Mouse (Mus musculus) embryonic fibroblast, embryonic 13.5 days (primary cell): ENCODE data around the gene Dst.

Experiments used
- CTCF ChIP-seq: IDR thresholded peaks from 2 replicates; pipeline ENCODE4 v1.5.1; 2011; ENCODE audit warnings: mild to moderate bottlenecking, control low read depth, low read length, moderate library complexity, borderline replicate concordance; ENCODE audit not compliant: insufficient read depth
- POLR2A ChIP-seq: IDR thresholded peaks from 2 replicates; pipeline ENCODE4 v1.6.1; 2011; ENCODE audit warnings: low read depth, mild to moderate bottlenecking, control low read depth, low read length, moderate library complexity

DNA sequence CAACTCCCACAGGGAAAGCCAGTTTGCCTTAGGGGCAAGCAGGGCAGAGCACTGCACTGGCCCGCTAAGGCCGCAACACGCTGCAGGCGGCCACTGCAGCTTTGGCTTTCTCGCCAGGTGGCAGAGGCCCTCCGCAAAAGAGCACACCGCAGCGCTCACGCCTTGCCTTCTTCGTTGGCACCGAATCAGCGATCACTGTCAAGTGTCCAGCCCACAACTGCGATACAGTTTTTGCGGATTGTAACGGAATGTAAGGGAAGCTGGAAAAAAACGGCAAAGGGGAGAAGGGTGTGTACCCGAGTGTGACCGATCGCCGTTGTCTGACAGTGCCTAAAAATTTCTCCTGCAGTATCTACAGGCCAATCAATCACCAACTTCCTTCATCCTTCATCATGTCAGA, 1.1 kb upstream of the Dst start:
- no peak for TF ChIP-seq POLR2A
- TF ChIP-seq CTCF, result 0 out of 2 replicates have a peak, but pooled peaks have one; percentile 7
